Mouse (Mus musculus) C2C12 (cell line): ENCODE measurements around the gene Fabp3. TPM values are rescaled to one million over a fixed set of nuclear protein-coding genes. Genes with fewer than 3 reads are reported as not detected.

Source experiments
- H3K27me3 ChIP-seq: one replicate; pipeline ENCODE4 v1.6.1; 2011; ENCODE audit not compliant: control insufficient read depth, insufficient read depth, insufficient read length
- H3K36me3 ChIP-seq: one replicate; pipeline ENCODE4 v1.6.1; 2011; ENCODE audit not compliant: control insufficient read depth, insufficient read depth
- H3K4me3 ChIP-seq: one replicate; pipeline ENCODE4 v1.5.1; 2011; ENCODE audit warnings: mild to moderate bottlenecking, control low read depth; ENCODE audit not compliant: poor library complexity, insufficient read depth, severe bottlenecking
- H3K79me2 ChIP-seq: one replicate; pipeline ENCODE4 v1.6.1; 2011; ENCODE audit not compliant: control insufficient read depth, insufficient read depth
- H3K79me3 ChIP-seq: one replicate; pipeline ENCODE4 v1.6.1; 2011; ENCODE audit warnings: low read depth, control low read depth
- H3ac ChIP-seq: one replicate; pipeline ENCODE3; 2011; ENCODE audit warnings: low read depth; ENCODE audit not compliant: control insufficient read depth, insufficient read length
- CEBPB ChIP-seq: IDR thresholded peaks from one replicate; pipeline ENCODE4 v1.6.1; 2011; ENCODE audit warnings: low read depth, mild to moderate bottlenecking, control low read depth, moderate library complexity
- CTCF ChIP-seq: IDR thresholded peaks from one replicate; pipeline ENCODE4 v1.5.1; 2011; ENCODE audit not compliant: control insufficient read depth, insufficient read depth, insufficient read length
- polyA plus RNA-seq: library from polyadenylated mRNA; unstranded; fragments of >200 nt; fragmentation: generic; extraction: Trizol; gene quantifications from one replicate; pipeline ENCODE4 v1.2.1, GENCODE M21; 2012; ENCODE audit warnings: missing spikeins

The Fabp3 gene
- polyA plus RNA-seq, 1 experiment, result 14.5 TPM

- no peaks in the 10 kb centered on the region for H3K27me3 ChIP-seq
- H3ac ChIP-seq, result peak overlapping the region; percentile 81
- peaks cover 87% of the 10 kb centered on the region for H3K79me2 ChIP-seq
- peaks cover 63% of the 10 kb centered on the region for H3K79me3 ChIP-seq
- H3K4me3 ChIP-seq, result peak overlapping the region; percentile 97
- TF ChIP-seq CEBPB, result no peak
- no peak for TF ChIP-seq CTCF
- H3K36me3 ChIP-seq, result peaks cover 33% of the 10 kb centered on the region
Observed at GRCm38 (mm10) chr4:130360238-130360590, 51.8 kb downstream of the Fabp3 start.

Other genes with a start within 250 kb of the Fabp3 start
- gene Pef1, start 206.0 kb upstream of the Fabp3 start, polyA plus RNA-seq, result 49.7 TPM
- not detected for gene Hcrtr1, start 169.2 kb upstream of the Fabp3 start, polyA plus RNA-seq
- gene Tinagl1, start 133.5 kb upstream of the Fabp3 start, polyA plus RNA-seq, result 64.1 TPM
- not detected for gene Gm853, start 86.2 kb upstream of the Fabp3 start, polyA plus RNA-seq
- 37.7 TPM for gene Serinc2, start 29.4 kb upstream of the Fabp3 start, polyA plus RNA-seq
- not detected for gene Gm10570, start 79 bp downstream of the Fabp3 start, polyA plus RNA-seq
- gene Zcchc17, start 51.3 kb downstream of the Fabp3 start, polyA plus RNA-seq, result 34.5 TPM
- 90.6 TPM for gene Snrnp40, start 51.5 kb downstream of the Fabp3 start, polyA plus RNA-seq